Mouse (Mus musculus) midbrain, embryonic 16.5 days (tissue): ENCODE measurements around the gene Tpt1. TPM values are rescaled to one million over a fixed set of nuclear protein-coding genes. Genes with fewer than 3 reads are reported as not detected.
"Not testable (repeated sequence)": the region's sequence is repeated elsewhere in the genome, so short reads cannot be mapped to it uniquely, and the experiment has no call there.

ENCODE experiments used
- ATAC-seq: fragments of 200-750 bp; cut with Nextera tagmentation; 2 replicates; pipeline ENCODE4 v1.8.0; 2017; ENCODE audit warnings: moderate TSS enrichment
- H3K27ac ChIP-seq: fragments of 300-500 bp; sonication (generic); 2 replicates; pipeline ENCODE4 v1.5.1; 2014; ENCODE audit warnings: mild to moderate bottlenecking, low read length, mixed read lengths
- H3K27me3 ChIP-seq: fragments of 300-500 bp; sonication (generic); 2 replicates; pipeline ENCODE4 v1.6.1; 2014; ENCODE audit warnings: low read depth, low read length, mixed read lengths; ENCODE audit not compliant: control insufficient read depth, insufficient read depth
- H3K36me3 ChIP-seq: fragments of 300-500 bp; sonication (generic); 2 replicates; pipeline ENCODE4 v1.6.1; 2014; ENCODE audit warnings: mild to moderate bottlenecking, low read length, moderate library complexity, mixed read lengths; ENCODE audit not compliant: control insufficient read depth, insufficient read depth
- H3K4me1 ChIP-seq: fragments of 300-500 bp; sonication (generic); 2 replicates; pipeline ENCODE4 v1.6.1; 2014; ENCODE audit warnings: mild to moderate bottlenecking, low read length, mixed read lengths; ENCODE audit not compliant: control insufficient read depth, insufficient read depth
- H3K4me2 ChIP-seq: fragments of 300-500 bp; sonication (generic); 2 replicates; pipeline ENCODE4 v1.6.1; 2014; ENCODE audit warnings: mild to moderate bottlenecking, low read length, mixed read lengths
- H3K4me3 ChIP-seq: fragments of 300-500 bp; sonication (generic); 2 replicates; pipeline ENCODE4 v1.5.1; 2014; ENCODE audit warnings: low read depth, mild to moderate bottlenecking, low read length, moderate library complexity, mixed read lengths
- H3K9ac ChIP-seq: fragments of 300-500 bp; sonication (generic); 2 replicates; pipeline ENCODE4 v1.6.1; 2014; ENCODE audit warnings: low read depth, low read length, mixed read lengths
- H3K9me3 ChIP-seq: fragments of 300-500 bp; sonication (generic); replicated peaks from 2 replicates; pipeline ENCODE4 v1.6.1; 2014; ENCODE audit warnings: mild to moderate bottlenecking, low read length, mixed read lengths; ENCODE audit not compliant: control insufficient read depth, poor library complexity, severe bottlenecking
- WGBS: fragments of 180-500 bp; shearing (Covaris S2); extraction: QIAGEN DNeasy Blood & Tissue Kit; methylation state at CpG from one replicate; pipeline ENCODE4 v1.1.7; 2014; 5-methylcytosine and 5-hydroxymethylcytosine counted together
- polyA plus RNA-seq: library from polyadenylated mRNA; unstranded; fragments of >200 nt; fragmentation: Nextera tagmentation; extraction: Ambion mirVana; gene quantifications from 2 replicates; pipeline ENCODE4 v1.2.1, GENCODE M21; 2015

Tpt1 gene
- polyA plus RNA-seq, 1 experiment from 2014 or later: 606 TPM

DNA sequence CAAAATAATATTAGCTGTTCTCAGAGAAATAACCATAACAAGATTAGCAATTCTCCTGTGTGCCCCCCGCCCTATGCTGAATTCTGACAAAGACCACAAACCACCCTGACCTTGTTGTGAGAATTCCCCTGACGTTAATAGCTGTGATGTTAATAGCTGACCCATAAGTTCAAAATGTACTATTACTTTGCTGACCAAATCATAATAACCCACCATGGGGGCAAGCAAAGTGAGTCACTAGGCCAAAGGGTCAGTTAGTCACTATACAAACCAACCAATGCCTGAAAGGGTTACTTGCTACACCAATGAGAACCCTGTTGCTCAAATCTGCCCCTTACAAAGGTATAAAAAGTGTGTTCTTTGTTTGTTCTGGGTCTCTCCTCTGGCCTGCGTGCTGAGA is 23.1 kb downstream of the Tpt1 start:
- ATAC-seq, H3K36me3 ChIP-seq, H3K4me1 ChIP-seq, H3K4me2 ChIP-seq, H3K4me3 ChIP-seq, H3K27ac ChIP-seq, H3K9me3 ChIP-seq, H3K9ac ChIP-seq, H3K27me3 ChIP-seq: not testable (repeated sequence)
- 67% methylated on average over 3 of the region's 3 CpGs for WGBS

DNA sequence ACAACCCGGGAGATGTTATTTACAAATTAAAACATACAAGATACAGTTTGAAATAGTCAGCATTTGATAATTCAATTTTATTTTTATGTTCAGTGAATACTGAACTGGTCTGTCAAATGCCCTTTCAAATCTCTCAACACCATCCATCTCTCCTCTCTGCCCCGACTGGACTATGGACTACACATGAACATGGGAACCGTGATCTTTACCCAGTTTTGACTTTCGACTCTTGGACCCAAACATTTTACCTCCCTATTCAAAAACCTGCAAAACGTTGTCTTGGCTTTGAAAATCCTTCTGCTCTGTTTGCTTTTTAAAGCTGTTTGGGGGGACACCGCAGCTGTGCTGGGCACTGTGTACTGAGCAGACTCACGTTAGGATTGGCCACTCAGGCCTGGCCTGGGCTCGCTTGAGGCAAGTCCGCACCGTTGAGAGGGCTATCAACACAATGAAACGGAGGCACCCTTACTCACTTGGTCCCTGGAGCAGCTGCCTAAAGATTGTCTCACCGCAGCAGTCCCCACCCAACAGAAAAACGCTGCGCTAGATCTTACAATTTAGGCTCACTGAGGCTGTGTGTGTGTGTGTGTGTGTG is 25.0 kb downstream of the Tpt1 start:
- H3K4me2 ChIP-seq: no peak overlapping the region
- H3K27me3 ChIP-seq: no peaks in the 10 kb centered on the region
- H3K9me3 ChIP-seq: no peaks in the 10 kb centered on the region
- H3K9ac ChIP-seq: no peak overlapping the region
- WGBS: 77% methylated on average over 14 of the region's 14 CpGs
- H3K27ac ChIP-seq: no peak overlapping the region
- no peaks in the 10 kb centered on the region for H3K36me3 ChIP-seq
- H3K4me1 ChIP-seq: 0 out of 2 replicates have a peak, but pooled peaks cover 3% of the 10 kb centered on the region
- no peak for ATAC-seq
- no peak overlapping the region for H3K4me3 ChIP-seq

DNA sequence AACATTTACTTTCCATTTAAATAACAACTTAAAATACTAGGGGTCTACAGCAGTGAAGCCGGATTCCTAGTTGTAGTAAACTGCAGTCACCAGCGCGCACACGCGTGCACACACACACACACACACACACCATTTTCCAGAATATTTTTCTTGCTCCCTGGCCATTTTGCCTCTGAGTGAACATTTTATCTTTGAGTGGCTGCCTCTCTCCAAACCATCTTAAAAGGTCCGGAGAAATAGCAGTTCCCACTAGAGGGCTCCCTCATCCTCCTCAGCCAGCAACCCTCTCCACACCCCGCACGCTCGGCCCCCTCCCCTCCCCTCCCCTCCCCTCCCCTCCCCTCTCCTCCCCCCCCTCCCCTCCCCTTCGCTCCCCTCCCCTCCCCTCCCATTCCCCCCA is 25.7 kb downstream of the Tpt1 start:
- H3K9ac ChIP-seq: no peak overlapping the region

DNA sequence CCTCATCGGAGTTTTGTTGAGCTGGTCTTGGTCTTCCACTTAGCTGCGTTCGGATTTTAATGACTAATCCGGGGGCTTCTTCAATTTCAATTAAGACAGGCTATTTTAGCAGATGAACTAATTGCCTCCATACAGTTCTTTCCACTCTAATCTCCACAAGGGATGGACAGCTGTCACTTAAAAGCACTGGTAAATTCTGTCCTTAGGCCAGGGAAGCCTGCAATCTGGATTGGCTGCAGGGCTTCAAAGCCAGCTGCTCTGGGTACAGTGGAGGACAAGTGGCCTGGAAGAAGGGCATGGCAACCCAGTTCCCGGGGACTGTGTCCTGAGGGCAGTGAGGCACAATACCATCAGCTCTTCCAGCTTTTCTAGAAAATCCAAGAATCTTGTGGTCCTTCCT is 26.2 kb downstream of the Tpt1 start:
- Histone ChIP-seq H3K9ac (no peak overlapping the region), H3K27ac (peak overlapping the region; percentile 63; the same call in 1 of the 2 replicates), H3K4me3 (no peak overlapping the region; the same call in 1 of the 2 replicates), H3K9me3 (no peaks in the 10 kb centered on the region), H3K4me1 (0 out of 2 replicates have a peak, but pooled peaks cover 6% of the 10 kb centered on the region), H3K27me3 (no peaks in the 10 kb centered on the region), H3K4me2 (peak overlapping the region; percentile 25; the same call in 1 of the 2 replicates), H3K36me3 (no peaks in the 10 kb centered on the region)
- ATAC-seq: no peak
- 9% methylated on average over 4 of the region's 5 CpGs for WGBS

More for the DNA sequence above, 25.7 kb downstream of the Tpt1 start:
- Histone ChIP-seq H3K4me1 (0 out of 2 replicates have a peak, but pooled peaks cover 3% of the 10 kb centered on the region), H3K4me3 (no peak overlapping the region; the same call in 1 of the 2 replicates), H3K9me3 (no peaks in the 10 kb centered on the region), H3K4me2 (peak overlapping the region; percentile 45; the same call in 1 of the 2 replicates), H3K27ac (no peak overlapping the region), H3K27me3 (no peaks in the 10 kb centered on the region), H3K36me3 (no peaks in the 10 kb centered on the region)
- WGBS: 20% methylated on average over 9 of the region's 10 CpGs
- 0 out of 2 replicates have a peak, but pooled peaks have one; percentile 58 for ATAC-seq

DNA sequence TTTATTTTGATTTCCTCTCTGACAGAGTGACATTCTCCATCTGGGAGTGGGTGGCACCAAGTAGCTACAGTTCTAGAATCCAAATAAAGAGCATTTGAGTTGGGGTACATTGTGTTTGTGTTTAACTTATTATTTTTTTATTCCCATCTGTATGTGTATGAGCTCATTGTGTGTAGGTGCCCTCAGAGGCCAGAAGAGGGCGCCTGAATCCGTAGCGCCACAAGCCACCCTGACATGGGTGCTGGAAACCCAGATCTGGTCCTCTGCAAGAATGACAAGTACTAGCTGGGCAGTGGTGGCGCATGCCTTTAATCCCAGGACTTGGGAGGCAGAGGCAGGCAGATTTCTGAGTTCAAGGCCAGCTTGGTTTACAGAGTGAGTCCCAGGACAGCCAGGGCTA is 26.9 kb downstream of the Tpt1 start:
- no peak for ATAC-seq
- Histone ChIP-seq H3K36me3 (no peaks in the 10 kb centered on the region), H3K4me3 (no peak overlapping the region), H3K9me3 (no peaks in the 10 kb centered on the region), H3K27ac (no peak overlapping the region), H3K4me2 (no peak overlapping the region), H3K4me1 (peaks cover 8% of the 10 kb centered on the region; the same call in 1 of the 2 replicates), H3K9ac (no peak overlapping the region), H3K27me3 (no peaks in the 10 kb centered on the region)
- 86% methylated on average over 4 of the region's 4 CpGs for WGBS

DNA sequence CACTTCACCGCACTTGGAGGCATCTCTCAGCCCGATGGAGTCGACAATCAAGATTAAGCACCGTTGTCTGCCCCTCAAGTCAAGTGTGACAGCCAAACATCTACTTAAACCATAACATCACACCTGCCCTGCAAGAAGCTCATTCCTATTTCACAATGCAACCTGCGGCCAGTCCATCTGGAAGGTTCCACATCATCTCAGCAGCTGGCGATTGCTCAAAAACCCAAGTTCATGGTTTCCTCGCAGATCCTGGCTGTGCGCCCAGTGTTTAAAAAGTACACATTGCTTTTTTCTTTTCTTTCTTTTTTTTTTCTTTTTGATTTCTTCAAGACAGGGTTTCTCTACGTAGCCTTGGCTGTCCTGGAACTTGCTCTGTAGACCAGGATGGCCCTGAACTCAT is 28.7 kb downstream of the Tpt1 start:
- WGBS: 86% methylated on average over 9 of the region's 9 CpGs
- ATAC-seq: no peak
- Histone ChIP-seq H3K27ac (no peak overlapping the region), H3K27me3 (no peaks in the 10 kb centered on the region), H3K4me2 (no peak overlapping the region), H3K36me3 (no peaks in the 10 kb centered on the region), H3K9ac (no peak overlapping the region), H3K9me3 (no peaks in the 10 kb centered on the region), H3K4me3 (no peak overlapping the region), H3K4me1 (peaks cover 10% of the 10 kb centered on the region; the same call in 1 of the 2 replicates)

DNA sequence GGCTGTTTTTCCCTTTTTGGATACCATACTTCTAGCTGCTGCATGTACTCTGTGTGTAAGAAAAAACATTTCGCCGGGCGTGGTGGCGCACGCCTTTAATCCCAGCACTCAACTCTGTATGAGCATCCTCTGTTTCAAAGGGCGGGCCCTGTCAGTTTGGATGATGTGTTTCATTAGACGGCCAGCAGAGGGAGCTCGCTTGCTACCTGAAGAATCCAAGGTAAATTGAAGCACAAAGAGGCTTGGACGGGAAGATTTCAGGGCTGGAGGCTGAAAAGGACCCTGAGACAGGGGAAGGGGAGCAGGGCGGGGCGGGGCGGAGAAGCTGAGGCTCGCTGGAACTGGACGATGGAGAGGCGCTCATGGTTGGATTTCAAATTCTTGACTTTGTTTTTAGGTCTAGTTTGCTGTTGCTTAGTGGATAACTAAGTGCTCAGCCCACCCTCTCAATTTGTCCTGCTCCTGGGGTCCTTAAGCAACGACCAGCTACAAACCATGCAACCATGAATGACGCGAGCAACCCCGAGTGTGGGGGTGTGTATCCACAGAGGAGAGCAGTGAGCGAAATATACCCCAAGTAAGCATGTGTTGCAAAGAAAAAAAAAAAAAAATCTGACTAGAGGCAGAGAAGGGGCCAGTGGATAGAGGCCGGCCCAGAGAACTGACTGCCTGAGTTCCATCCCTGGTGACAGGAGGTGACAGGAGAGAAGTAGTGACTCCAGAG is 31.6 kb downstream of the Tpt1 start:
- ATAC-seq: peak; percentile 70
- Histone ChIP-seq H3K9ac (peak overlapping the region; percentile 45), H3K36me3 (no peaks in the 10 kb centered on the region), H3K4me2 (peak overlapping the region; percentile 46), H3K4me1 (peaks cover 9% of the 10 kb centered on the region), H3K27ac (no peak overlapping the region), H3K9me3 (no peaks in the 10 kb centered on the region), H3K27me3 (no peaks in the 10 kb centered on the region), H3K4me3 (no peak overlapping the region)
- 9% methylated on average over 21 of the region's 21 CpGs for WGBS

DNA sequence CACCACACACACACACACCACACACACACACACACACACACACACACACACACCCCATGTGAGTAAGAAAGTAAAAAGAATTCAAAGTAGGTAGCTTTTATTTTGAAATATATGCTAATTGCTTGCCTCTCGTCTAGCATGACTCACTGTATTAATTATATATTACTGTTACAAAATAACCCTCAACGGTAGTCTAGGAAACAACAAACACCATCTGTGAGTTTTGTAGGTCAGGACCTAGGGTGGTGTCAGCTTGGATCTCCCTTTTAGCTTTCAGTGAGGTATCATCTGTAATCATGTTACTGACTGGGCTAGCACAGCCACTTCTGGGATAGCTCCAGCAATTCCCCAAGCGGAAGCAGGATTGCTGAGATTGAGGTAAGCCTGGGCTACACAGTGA is 32.4 kb downstream of the Tpt1 start:
- Histone ChIP-seq H3K4me1 (peaks cover 12% of the 10 kb centered on the region), H3K27me3 (no peaks in the 10 kb centered on the region), H3K4me2 (no peak overlapping the region), H3K4me3 (no peak overlapping the region), H3K27ac (no peak overlapping the region), H3K36me3 (no peaks in the 10 kb centered on the region), H3K9ac (no peak overlapping the region), H3K9me3 (no peaks in the 10 kb centered on the region)
- 64% methylated on average over 3 of the region's 3 CpGs for WGBS
- ATAC-seq: no peak

DNA sequence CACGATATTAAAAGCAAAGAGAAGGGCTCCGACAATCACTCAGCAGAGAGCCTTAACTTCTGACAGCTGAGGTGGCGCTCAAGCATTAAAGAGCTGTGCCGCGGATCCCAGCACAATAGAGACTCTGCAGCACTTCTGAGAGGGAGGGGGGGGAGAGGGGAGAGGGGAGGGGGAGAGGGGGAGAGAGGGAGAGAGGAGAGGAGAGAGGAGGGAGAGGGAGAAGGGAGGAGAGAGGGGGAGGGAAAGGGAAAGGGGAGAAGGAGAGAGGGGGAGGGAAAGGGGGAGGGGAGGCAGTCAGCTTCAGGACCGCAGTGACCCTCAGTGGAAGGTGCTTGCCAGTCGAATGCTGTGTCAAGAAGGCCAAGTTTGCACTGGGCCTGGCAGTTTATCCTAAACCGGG is 34.1 kb downstream of the Tpt1 start:
- Histone ChIP-seq H3K4me1 (peaks cover 17% of the 10 kb centered on the region), H3K4me2 (peak overlapping the region; percentile 20; the same call in 1 of the 2 replicates), H3K36me3 (no peaks in the 10 kb centered on the region), H3K9me3 (no peaks in the 10 kb centered on the region), H3K4me3 (no peak overlapping the region), H3K27me3 (no peaks in the 10 kb centered on the region), H3K27ac (no peak overlapping the region), H3K9ac (no peak overlapping the region)
- no peak for ATAC-seq
- 11% methylated on average over 8 of the region's 8 CpGs for WGBS
